Mouse (Mus musculus) brain, embryonic 14.5 days (tissue): ENCODE measurements around the gene Gtf3a. TPM values are rescaled to one million over a fixed set of nuclear protein-coding genes. Genes with fewer than 3 reads are reported as not detected.
A peak's percentile ranks its signal among the peaks of the same experiment; 100 is the strongest.

Experiments used
- DNase-seq: peaks from one replicate; pipeline ENCODE4 v3.0.0-alpha.2; 2011; ENCODE audit warnings: low read depth
- CTCF ChIP-seq: fragments of 200-500 bp; IDR thresholded peaks from 2 replicates; pipeline ENCODE4 v1.5.1; 2012; ENCODE audit warnings: inconsistent platforms, mild to moderate bottlenecking, moderate library complexity, borderline replicate concordance; ENCODE audit not compliant: insufficient read depth, insufficient read length; ENCODE audit errors: extremely low read depth
- POLR2A ChIP-seq: fragments of 200-500 bp; IDR thresholded peaks from 2 replicates; pipeline ENCODE4 v1.6.1; 2012; ENCODE audit warnings: mild to moderate bottlenecking, inconsistent platforms, borderline replicate concordance; ENCODE audit not compliant: poor library complexity, insufficient read depth, insufficient read length, severe bottlenecking; ENCODE audit errors: extremely low read depth
- polyA plus RNA-seq: library from polyadenylated mRNA; depleted of rRNA; stranded (reverse); fragments of >200 nt; gene quantifications from 2 replicates; pipeline ENCODE4 v1.2.3, GENCODE M21; 2012; rRNA removed

The Gtf3a gene
- polyA plus RNA-seq, 1 experiment, result 79.6 TPM

GRCm38 (mm10) chr5:146996812-146997211, 48.4 kb downstream of the Gtf3a start:
- no peak for TF ChIP-seq CTCF
- TF ChIP-seq POLR2A, result no peak
- no peak for DNase-seq

- no peak for TF ChIP-seq POLR2A
- TF ChIP-seq CTCF, result peak; percentile 18; the same call in 1 of the 2 replicates
- no peak for DNase-seq
Measured at GRCm38 (mm10) chr5:146998802-146999201, 50.3 kb downstream of the Gtf3a start.

- DNase-seq, result no peak
Measured at GRCm38 (mm10) chr5:147001312-147001711, 52.9 kb downstream of the Gtf3a start.

GRCm38 (mm10) chr5:147003303-147003702, 54.8 kb downstream of the Gtf3a start:
- no peak for DNase-seq
- TF ChIP-seq POLR2A (no peak), CTCF (no peak)

More at GRCm38 (mm10) chr5:147001312-147001711, 52.9 kb downstream of the Gtf3a start:
- TF ChIP-seq CTCF (0 out of 2 replicates have a peak, but pooled peaks have one; percentile 11), POLR2A (no peak)

Other genes with a start within 250 kb of the Gtf3a start
- gene Usp12, start 153.7 kb upstream of the Gtf3a start, polyA plus RNA-seq, result 19.5 and 27.6 TPM in 2 replicates
- gene Rpl21, start 115.8 kb upstream of the Gtf3a start, polyA plus RNA-seq, result 222 and 324 TPM in 2 replicates
- 5.5 and 6.5 TPM in 2 replicates for gene Rasl11a, start 103.6 kb upstream of the Gtf3a start, polyA plus RNA-seq
- 15.5 and 16.6 TPM in 2 replicates for gene Mtif3, start 15.1 kb downstream of the Gtf3a start, polyA plus RNA-seq
- gene Lnx2, start 127.9 kb downstream of the Gtf3a start, polyA plus RNA-seq, result 7.1 and 10.1 TPM in 2 replicates
- gene Polr1d, start 128.4 kb downstream of the Gtf3a start, polyA plus RNA-seq, result 82.3 and 93.6 TPM in 2 replicates
- 9.8 and 11.2 TPM in 2 replicates for gene Gsx1, start 240.0 kb downstream of the Gtf3a start, polyA plus RNA-seq